Mouse (Mus musculus): Measurements from ENCODE around the gene Ppp6c.
"Not testable (repeated sequence)": the region's sequence is repeated elsewhere in the genome, so short reads cannot be mapped to it uniquely, and the experiment has no call there.

Ppp6c gene

DNA sequence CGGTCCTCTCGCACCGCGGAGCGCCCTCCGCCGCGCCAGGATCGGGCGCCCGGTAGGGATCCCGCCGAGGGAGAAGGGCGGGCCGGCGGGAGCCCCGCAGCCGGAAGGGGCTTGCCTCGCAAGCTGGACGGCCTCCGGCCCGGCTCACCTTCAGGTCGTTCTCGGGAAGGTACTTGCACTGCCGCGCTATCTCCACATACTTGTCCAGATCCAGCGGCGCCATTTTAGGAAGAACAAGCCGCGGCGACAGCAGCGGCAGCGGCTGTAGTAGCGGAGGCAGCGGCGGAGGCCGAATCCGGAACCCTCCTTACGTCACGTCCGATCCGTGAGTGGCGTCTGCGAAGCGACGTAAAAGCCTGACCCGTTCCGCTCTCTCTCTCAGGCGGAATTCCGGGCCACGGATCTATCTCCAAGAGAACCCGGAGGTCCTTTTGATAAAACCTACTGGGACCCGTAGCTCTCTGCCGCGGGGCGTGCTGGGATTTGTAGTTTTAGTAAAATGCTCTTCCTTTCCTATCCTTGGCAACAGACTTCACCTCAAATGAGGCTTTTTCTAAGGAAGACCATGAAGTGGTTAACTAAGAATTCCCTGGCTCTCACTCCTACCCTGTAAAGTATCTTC, at the start of gene Ppp6c:
Gene Ppp6c (minus strand): TSS at position 433 of the 622 bp plus-strand sequence.
- DNase-seq (ENCODE audit: low spot score in 2 of 2), result peak; percentile 76 to 85

DNA sequence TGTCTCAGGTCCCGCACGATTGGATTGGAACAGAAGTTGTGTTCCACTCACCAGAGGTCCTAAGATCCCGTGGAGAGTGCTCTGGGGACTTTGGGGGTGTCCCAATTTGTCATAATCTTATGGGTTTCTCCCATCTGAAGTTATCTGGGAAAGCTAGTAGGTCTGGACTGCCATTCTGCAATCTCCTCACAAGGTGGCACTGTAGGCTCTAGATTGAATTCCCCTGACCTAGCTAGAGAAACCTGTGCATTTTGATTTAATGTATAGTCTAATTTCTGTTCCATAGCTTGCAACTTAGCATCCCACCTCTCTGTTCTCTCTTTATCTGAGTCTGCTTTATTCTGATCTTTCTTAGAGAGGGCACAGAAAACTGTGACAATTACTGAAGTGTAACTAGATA, 42.1 kb upstream of the Ppp6c start:
- peak in 1 of 2 experiments; percentile 21 for DNase-seq (ENCODE audit: low spot score in 2 of 2)

DNA sequence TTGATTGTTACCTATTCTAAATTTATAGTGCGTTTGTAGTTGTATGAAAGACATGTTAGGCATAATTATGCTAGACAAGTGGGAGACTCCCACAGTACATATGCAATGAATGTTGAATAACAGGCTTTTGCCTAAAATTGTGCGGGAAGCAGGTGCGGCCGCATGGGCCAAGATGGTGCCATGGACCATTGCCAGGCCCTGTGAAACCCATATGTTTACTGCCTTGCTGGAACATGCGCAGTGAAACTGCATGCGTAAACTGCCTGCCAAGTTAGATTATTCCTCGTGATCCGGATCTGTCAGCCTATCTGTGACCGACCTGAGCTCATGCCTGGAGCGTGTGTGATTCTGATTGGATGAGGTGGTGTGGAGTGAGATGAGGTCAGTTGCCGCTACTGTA, 26.0 kb upstream of the Ppp6c start:
- not testable (repeated sequence) for DNase-seq (ENCODE audit: low spot score in 2 of 2)

DNA sequence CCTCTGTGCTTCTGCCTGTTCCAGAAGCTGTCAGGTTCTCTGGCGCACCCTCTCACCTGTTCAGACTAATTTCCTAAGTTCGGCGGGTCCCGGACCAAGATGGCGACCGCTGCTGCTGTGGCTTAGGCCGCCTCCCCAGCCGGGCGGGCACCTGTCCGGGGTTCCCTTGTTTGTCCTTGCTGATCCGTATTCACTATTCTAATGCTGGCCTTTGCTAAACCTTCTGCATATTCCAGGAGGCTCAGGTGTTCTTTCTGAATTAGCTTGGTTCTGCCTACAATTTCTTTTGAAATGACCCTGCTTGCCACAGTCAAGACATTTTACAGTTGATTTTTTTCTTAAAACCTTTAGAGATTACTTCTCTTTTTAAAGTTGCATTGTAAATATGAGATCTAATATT, 20.6 kb upstream of the Ppp6c start:
- DNase-seq (ENCODE audit: low spot score in 2 of 2), result not testable (repeated sequence)

DNA sequence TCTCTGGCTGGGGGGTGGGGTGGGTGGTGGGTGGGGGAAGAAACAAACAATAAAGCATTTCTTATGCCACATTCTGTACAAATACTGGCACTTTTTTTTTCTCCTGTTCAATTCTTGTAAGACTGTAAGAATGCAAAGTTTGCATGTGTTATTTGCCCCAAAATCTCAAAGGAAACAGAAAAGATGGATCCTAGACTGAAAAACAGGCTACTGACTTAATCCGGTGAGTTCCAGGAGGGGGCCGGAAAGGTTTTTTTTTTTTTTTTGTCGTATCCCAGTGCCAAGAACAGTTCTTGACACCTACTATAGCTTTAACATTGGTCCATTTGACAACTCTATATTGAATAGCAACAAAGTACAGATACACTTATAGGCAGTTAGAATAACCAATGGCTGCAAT, 480 bp upstream of the Ppp6c start:
- no peak for DNase-seq (ENCODE audit: low spot score in 2 of 2)

DNA sequence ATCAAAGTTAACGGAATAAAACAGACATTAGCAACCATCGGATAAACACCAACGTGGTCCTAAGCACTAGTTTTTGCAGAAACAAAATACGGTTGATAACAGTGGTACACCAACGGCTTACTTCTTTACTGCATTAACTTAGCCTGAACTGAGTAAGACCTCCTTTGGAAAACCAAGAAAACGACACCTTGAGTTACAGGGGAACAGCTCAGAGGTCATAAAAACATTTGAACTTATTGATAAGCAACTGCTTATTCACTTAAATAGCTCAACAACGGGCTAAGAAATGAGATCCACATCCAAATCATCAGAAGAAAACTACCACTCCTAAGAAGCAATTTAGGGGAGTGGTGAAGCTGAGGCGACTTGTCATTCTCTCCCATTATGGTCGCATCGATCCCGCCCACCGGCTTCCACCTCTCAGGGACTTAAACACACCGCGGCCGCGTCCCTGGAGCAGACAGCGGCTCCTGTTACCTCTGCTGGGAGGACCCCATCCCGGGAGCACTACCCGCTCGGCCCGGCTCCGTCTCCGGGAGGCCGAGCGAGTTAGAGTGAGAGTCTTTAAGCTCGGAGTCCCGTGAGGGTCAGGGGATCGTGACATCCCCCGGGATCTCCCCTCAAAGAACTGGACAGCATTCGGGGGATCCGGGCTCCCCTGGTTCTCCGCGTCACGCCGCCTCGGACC, 776 bp downstream of the Ppp6c start:
- DNase-seq (ENCODE audit: low spot score in 2 of 2), result peak in 1 of 2 experiments; percentile 25

DNA sequence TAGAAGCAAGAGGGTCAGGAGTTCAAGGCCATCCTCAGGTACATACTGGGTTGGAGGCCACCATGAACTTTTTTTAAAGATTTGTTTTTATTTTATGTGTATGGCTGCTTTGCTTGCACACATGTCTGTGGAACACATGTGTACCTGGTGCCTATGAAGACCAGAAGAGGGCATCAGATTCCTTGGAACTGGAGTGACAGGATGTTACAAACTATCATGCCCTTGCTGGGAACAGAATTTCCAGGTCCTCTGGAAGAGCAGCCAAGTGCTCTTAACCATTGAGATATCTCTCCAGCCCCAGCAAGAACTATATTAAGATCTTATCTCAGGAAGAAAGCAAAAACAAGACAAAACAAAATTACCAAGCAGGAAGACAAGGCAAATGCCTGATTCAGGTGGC, 1.6 kb downstream of the Ppp6c start:
- DNase-seq (ENCODE audit: low spot score in 2 of 2), result no peak

DNA sequence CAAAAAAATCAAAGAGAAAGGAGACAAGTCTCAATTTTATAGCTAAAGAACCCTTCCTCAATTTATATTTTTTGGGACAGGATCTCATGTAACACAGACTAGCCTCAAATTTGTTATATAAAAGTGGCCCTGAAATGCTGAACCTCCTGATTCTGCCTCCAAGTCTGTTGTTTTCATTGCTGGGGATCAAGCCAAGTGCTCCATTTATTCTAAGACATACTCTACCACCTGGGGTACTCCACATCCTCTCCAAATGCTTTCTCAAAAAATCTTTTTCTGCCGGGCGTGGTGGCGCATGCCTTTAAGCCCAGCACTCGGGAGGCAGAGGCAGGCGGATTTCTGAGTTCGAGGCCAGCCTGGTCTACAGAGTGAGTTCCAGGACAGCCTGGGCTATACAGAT, 6.2 kb downstream of the Ppp6c start:
- no peak for DNase-seq (ENCODE audit: low spot score in 2 of 2)

DNA sequence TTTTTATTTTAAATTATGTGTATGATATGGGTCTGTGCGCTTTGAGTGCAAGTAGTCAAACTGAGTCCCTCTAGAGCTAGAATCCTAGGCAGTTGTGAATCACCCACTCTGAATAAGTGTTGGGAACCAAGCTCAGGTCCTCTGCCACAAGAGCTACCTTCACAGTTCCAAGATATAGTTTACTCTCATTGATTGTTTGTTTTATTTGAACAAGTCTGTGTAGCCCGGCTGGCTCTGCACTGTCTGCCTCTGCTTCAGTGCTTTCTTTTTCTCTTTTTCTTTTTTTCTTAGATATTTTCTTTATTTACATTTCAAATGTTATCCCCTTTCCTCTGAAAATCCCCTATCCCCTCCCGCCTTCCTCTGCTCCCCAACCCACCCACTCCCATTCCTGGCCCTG, 7.2 kb downstream of the Ppp6c start:
- DNase-seq (ENCODE audit: low spot score in 2 of 2), result no peak

DNA sequence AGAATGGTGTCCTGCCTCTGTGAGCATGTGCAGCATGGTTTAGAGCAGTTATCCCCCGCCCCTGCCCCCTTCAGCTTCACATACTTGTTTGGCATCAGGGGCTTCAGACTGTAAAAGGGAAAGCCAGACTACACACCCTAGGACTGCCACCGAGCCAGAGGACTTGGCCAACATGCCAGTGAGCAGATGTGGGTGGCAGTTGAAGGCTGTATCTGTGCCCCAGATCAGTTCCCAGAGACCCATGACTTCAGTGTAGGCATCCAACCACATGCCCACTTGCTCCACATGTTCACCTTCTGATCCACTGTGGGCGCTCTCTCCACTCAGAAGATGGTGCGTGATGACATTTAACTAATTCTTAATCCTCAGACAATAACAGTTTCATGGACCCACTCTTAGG, 9.1 kb downstream of the Ppp6c start:
- DNase-seq (ENCODE audit: low spot score in 2 of 2), result no peak

DNA sequence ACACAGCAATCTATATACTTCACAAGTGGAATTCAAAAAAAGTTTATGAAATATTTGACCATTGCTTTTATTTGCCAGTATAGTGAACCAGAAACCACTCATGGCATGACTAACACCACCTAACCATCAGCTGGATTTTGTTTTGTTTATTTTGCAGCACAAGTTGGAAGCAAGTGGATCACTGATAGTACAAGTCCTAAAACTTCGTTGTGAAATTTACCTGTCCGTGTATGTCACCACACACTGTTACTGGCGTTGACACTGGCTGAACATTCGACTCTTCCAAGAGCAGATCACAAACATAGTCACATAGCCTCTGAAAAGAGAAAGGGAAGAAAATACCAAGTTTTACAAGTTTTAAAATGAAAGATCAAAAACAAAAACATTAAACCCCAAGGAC, 15.5 kb downstream of the Ppp6c start:
- DNase-seq (ENCODE audit: low spot score in 2 of 2), result no peak

DNA sequence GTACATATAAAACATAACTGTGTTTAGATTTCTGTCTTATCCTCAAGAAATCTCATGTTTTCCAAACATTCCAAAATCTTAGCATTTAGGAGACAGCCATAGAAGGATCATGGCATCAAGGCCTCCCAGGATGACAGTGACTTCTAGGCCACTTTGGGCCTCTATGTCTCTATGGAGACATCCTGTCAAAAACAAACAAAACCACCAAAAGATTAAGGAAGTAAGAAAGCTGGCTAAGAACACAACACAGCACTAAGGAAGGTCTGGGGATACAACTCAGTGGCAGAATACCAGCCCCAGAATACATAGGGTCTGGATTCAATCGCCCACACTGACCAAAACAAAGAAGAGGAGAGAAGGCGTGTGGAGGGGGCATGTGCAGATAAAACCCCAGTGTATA, 22.9 kb downstream of the Ppp6c start:
- no peak for DNase-seq (ENCODE audit: low spot score in 2 of 2)

DNA sequence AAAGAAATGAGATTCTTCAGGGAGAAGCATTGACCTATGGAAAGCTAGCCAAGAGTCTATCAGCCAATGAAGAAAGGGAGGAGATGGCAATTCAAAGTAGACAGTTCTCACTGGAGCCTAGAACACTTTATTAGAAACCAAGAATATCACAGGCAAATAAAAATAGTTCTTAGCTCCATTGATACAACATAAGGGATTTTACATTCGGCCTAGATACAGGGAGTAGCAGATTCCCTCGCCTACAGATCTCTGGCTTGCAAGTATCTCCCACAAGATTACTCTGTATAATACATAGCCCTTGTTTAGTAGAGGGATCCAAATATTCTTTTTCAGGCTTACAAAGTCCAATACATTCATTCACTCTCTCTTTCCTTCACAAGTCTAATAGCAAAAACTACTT, 31.4 kb downstream of the Ppp6c start:
- no peak for DNase-seq (ENCODE audit: low spot score in 2 of 2)

DNA sequence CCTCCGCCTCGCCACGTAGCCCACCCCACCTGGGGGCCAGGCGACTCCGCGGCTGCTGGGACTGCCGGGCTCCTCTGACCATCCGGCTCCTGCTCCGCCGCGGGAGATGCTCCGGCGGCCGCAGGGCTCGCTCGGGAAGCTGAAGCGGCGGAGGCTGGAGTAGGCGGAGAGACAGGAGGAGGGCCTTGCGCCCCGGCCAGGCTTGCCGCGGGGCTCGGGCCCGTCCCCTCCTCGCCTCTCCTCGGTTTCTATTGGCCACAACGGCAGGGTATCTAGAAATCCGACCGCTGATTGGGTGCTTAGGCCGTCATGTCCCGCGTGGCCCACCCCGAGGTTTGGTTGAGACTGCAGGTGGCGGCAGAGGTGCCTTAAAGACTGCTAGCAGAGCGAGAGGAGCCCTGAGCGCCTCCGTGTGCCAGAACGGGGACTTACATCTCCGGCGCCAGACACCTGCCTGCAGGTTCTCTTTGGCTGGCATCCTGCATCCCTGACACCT, 35.6 kb downstream of the Ppp6c start, which contains the start of gene Scai:
Gene Scai (minus strand): TSS at position 174 of the 496 bp plus-strand sequence.
- peak; percentile 94 to 95 for DNase-seq (ENCODE audit: low spot score in 2 of 2)

DNA sequence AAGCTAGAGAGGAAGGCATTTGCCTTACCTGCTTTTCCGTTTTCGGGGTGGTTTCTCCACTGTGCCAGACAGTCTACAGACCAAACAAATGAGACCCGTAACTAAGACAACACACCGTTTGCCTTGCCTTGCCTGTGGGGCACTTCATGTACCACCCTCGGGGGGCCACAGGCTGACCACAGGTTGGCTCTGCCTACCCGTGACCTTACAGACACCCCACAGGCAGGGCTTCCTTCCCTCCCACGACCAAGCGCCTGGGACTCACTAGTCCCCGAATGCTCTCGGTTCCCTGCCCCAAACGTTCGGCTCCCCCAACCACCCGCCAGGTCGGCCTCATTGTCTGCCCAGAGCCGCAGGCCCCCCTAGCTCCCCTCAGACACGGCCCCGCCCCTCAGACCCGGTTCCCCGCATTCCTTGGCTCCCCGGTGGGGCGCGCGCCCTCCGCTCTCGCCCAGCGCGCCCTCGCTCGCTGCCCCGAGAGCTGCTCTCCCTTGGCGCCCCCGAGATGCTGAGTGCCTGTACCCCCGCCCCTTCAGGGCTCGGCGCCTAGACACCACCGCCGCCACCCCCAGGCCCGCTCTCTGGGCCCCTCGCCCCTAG, 36.2 kb downstream of the Ppp6c start:
- peak; percentile 15 to 36 for DNase-seq (ENCODE audit: low spot score in 2 of 2)

DNA sequence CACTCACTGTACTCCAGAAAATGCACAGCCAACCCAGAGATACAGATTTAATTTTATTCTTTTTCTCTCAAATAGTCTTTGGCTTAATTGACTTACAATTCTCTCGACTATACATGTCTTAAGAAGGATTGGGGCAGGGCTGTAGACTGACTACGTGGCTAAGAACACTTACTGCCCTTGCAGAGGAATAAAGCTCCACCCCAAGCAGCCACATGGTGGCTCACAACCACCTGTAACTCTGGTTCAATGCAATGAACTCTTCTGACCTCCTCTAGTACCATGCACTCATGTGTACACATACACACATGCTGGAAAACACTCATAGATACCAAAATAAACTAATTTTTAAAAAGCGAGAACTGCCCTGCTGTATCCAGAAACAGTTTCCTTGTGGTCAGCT, 40.3 kb downstream of the Ppp6c start:
- no peak for DNase-seq (ENCODE audit: low spot score in 2 of 2)

DNA sequence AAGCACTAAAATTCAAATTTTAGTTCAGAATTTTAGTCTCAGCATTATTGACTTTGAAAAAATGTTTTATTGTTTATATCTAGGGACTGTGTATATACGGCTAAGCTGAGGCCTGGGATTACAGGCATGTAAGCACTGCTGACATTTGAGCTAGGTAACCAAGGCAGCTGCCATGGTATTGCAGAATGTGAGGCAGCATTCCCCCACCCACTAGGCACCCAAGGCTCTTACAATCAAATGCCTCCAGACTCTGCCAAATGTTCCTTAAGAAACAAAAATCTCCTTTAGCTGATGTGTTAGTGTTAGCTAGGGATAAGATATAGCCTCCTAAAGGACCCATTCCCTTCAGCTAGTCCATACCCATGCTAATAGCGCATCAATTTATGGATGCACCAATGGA, 42.7 kb downstream of the Ppp6c start:
- no peak for DNase-seq (ENCODE audit: low spot score in 2 of 2)

DNA sequence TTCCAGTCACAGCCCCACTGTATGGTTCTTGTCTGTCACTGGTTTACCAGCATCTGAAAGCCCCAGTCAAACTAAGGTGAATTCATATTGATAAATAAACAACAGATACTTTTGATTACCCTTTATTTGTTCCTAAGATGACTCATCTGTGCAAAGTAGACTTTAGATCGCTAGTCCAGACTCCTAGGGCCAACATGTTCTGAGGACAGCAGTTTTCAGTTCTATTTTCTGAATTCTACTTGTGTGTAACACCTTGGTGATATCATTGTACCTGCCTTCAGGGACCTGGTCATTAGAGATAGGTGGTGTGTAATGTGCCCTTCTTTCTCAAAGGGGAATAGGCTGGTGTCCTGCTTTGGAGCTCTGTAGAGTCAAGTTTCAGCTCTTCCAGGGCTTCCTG, 65.3 kb downstream of the Ppp6c start:
- DNase-seq (ENCODE audit: low spot score in 2 of 2), result no peak

DNA sequence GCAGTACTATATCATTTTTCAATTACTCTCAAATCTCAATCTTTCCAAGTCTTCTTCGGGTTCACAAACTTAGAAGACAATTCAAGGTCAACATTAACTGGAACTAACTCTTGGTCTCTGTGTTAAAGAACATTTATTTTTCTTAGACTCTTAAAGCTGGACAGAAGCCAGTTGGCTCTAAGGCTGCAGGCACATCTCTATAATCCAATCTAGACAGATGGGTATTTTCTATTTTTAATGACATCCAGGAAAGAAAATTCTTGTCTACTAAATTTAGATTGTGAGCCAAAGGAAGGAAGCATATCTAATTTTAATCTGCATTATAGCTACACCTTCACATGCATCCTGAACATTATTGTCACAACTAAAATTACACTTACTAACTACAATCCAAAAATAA, 68.3 kb downstream of the Ppp6c start:
- no peak for DNase-seq (ENCODE audit: low spot score in 2 of 2)

DNA sequence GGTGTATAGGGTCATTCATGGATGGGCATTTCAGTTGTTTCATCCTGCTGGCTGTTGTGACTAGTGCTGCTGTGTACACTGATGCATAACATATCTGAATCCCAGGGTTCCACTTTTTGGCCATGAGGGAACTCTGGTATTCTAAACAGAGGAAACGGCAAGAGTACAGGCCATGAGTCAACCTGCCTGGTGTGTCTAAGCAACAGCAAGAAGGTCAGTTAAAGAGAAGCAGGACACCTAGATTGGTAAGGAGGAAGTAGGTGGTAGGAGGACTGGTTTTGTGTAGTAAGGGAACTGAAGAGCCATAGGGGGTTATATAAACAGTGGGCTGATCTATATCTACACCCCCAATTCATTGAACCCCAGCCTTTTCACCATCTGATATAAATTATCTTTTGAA, 69.4 kb downstream of the Ppp6c start:
- no peak for DNase-seq (ENCODE audit: low spot score in 2 of 2)

DNA sequence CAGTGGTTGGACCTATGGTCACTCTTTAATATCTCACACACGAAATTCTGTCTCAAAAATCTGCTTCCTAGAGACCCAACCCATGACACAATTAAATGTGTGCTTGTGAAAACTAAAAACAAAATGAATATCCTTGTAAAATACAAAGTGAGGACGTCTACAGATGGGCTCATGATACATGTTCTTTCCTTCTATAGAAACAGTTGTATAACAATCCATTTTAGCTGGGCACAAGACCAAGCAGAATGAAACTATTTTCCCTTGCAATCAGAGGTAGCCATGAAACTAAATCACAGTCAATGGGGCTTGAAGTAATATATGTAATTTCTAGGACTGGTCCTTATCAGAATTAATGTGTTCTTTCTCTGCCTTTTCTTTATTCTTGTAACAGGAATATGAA, 75.3 kb downstream of the Ppp6c start:
- DNase-seq (ENCODE audit: low spot score in 2 of 2), result no peak

DNA sequence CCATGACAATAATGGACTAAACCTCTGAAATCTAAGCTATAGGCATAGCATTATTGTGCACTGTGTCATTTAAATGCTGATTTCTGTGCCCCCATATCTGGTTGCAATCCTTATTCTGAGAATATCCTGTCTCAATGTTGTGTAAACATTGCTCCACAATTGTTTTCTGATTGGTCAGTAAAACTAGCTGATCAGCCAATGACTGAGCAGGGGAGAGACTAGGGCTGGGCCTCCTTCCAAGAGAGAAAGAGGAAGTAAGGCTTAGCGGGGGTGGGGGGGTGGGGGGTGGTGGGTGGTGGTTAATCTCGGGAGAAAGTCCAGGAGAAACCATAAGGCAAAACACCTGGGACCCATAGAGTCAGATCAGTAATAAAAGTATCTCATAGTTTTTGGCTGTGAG, 78.2 kb downstream of the Ppp6c start:
- no peak for DNase-seq (ENCODE audit: low spot score in 2 of 2)

DNA sequence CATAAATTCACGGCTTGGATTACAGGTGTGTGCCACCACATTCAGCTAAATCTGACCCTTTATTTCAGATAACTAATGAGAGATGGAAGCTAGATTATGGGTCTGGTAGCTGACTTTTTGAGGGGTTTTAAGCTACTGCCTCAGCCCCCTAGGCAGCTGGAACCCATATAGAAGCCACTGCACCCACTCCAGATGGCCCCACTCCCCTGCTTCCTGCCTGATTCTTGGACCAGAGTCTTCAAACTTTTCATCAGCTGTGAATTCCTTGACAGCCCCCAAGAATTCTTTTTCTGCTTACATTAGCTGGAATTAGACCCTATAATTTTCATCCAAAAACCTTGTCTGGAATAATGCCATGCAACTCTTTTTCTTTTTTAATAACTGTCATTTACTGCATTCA, 79.8 kb downstream of the Ppp6c start:
- DNase-seq (ENCODE audit: low spot score in 2 of 2), result no peak

Data from spleen, postnatal 14 days (tissue).